Mouse (Mus musculus) MEL (cell line): Measurements from ENCODE around the gene Cdc34. TPM values are rescaled to one million over a fixed set of nuclear protein-coding genes. Genes with fewer than 3 reads are reported as not detected.

Experiments used
- DNase-seq: peaks from one replicate; pipeline ENCODE4 v3.0.0; 2011; ENCODE audit warnings: low read depth, low spot score
- H3K27ac ChIP-seq: 2 replicates; pipeline ENCODE4 v1.5.1; 2012; ENCODE audit warnings: low read depth, mild to moderate bottlenecking, control low read depth, low read length, moderate library complexity; ENCODE audit not compliant: control insufficient read depth
- H3K27me3 ChIP-seq, 2 experiments: fragments of 150-350 bp in 1 of 2; sonication (generic) in 1 of 2; 2 replicates each; pipeline ENCODE4 v1.6.1; 2012; ENCODE audit warnings: low read length in 2 of 2, mild to moderate bottlenecking in 2 of 2, improper control_type of control experiment in 1 of 2, moderate library complexity in 1 of 2; ENCODE audit not compliant: insufficient read depth in 2 of 2, control insufficient read depth in 1 of 2
- H3K36me3 ChIP-seq, 2 experiments: 2 replicates each; pipeline ENCODE4 v1.6.1; 2012 to 2014; ENCODE audit warnings: low read length in 2 of 2, improper control_type of control experiment in 1 of 2, inconsistent platforms in 1 of 2, mild to moderate bottlenecking in 1 of 2; ENCODE audit not compliant: insufficient read depth in 2 of 2, control insufficient read depth in 1 of 2
- H3K4me1 ChIP-seq, 2 experiments: fragments of 150-350 bp in 1 of 2; sonication (generic) in 1 of 2; 2 replicates each; pipeline ENCODE4 v1.6.1; 2012; ENCODE audit warnings: low read length in 2 of 2, improper control_type of control experiment in 1 of 2, mild to moderate bottlenecking in 1 of 2; ENCODE audit not compliant: insufficient read depth in 2 of 2, control insufficient read depth in 1 of 2
- H3K4me3 ChIP-seq, 2 experiments: fragments of 150-350 bp in 1 of 2; sonication (generic) in 1 of 2; 2 replicates each; pipeline ENCODE4 v1.5.1; 2012; ENCODE audit warnings: low read depth in 2 of 2, low read length in 2 of 2, mild to moderate bottlenecking in 2 of 2, moderate library complexity in 2 of 2, control low read depth in 1 of 2, improper control_type of control experiment in 1 of 2; ENCODE audit not compliant: control insufficient read depth in 1 of 2, insufficient read depth in 1 of 2
- H3K79me2 ChIP-seq: 2 replicates; pipeline ENCODE4 v1.6.1; 2012; ENCODE audit warnings: mild to moderate bottlenecking, low read length, moderate library complexity; ENCODE audit not compliant: control insufficient read depth, poor library complexity, insufficient read depth
- H3K9ac ChIP-seq: 2 replicates; pipeline ENCODE4 v1.6.1; 2012; ENCODE audit warnings: low read depth, mild to moderate bottlenecking, control low read depth, low read length, moderate library complexity; ENCODE audit not compliant: control insufficient read depth, poor library complexity, severe bottlenecking
- H3K9me3 ChIP-seq: fragments of 150-350 bp; sonication (generic); replicated peaks from 2 replicates; pipeline ENCODE4 v1.6.1; 2012; ENCODE audit warnings: mild to moderate bottlenecking, low read length, improper control_type of control experiment, moderate library complexity; ENCODE audit not compliant: insufficient read depth
- BHLHE40 ChIP-seq: IDR thresholded peaks from 2 replicates; pipeline ENCODE4 v1.6.1; 2012; ENCODE audit warnings: low read depth, mild to moderate bottlenecking, inconsistent platforms, low read length, improper control_type of control experiment, borderline replicate concordance
- CHD2 ChIP-seq: IDR thresholded peaks from 2 replicates; pipeline ENCODE4 v1.6.1; 2011; ENCODE audit warnings: low read length, improper control_type of control experiment
- CTCF ChIP-seq, 3 experiments: IDR thresholded peaks in 2 of 3; conservative IDR thresholded peaks in 1 of 3; 2 replicates each; pipeline ENCODE4 v1.5.1; 2011 to 2012; ENCODE audit warnings: low read length in 3 of 3, low read depth in 2 of 3, mild to moderate bottlenecking in 2 of 3, improper control_type of control experiment in 1 of 3, inconsistent platforms in 1 of 3, mixed read lengths in 1 of 3, moderate library complexity in 1 of 3; ENCODE audit not compliant: control insufficient read depth in 1 of 3, insufficient read depth in 1 of 3, poor library complexity in 1 of 3, severe bottlenecking in 1 of 3
- ETS1 ChIP-seq: IDR thresholded peaks from 2 replicates; pipeline ENCODE4 v1.6.1; 2012; ENCODE audit warnings: low read depth, mild to moderate bottlenecking, inconsistent platforms, low read length, improper control_type of control experiment, moderate library complexity
- GABPA ChIP-seq: IDR thresholded peaks from 2 replicates; pipeline ENCODE4 v1.6.1; 2012; ENCODE audit warnings: low read depth, mild to moderate bottlenecking, inconsistent platforms, low read length, improper control_type of control experiment, moderate library complexity
- HCFC1 ChIP-seq: IDR thresholded peaks from 2 replicates; pipeline ENCODE4 v1.6.1; 2012; ENCODE audit warnings: low read depth, mild to moderate bottlenecking, inconsistent platforms, low read length, improper control_type of control experiment, moderate library complexity
- JUND ChIP-seq: IDR thresholded peaks from 2 replicates; pipeline ENCODE4 v1.6.1; 2011; ENCODE audit warnings: low read depth, mild to moderate bottlenecking, improper control_type of control experiment, low read length
- MAFK ChIP-seq: IDR thresholded peaks from 2 replicates; pipeline ENCODE4 v1.6.1; 2011; ENCODE audit warnings: low read depth, mild to moderate bottlenecking, low read length, improper control_type of control experiment, borderline replicate concordance
- MAX ChIP-seq: IDR thresholded peaks from 2 replicates; pipeline ENCODE4 v1.6.1; 2011; ENCODE audit warnings: low read length, improper control_type of control experiment
- MXI1 ChIP-seq: IDR thresholded peaks from 2 replicates; pipeline ENCODE4 v1.6.1; 2011; ENCODE audit warnings: mild to moderate bottlenecking, low read depth, low read length, improper control_type of control experiment
- MYB ChIP-seq: IDR thresholded peaks from 2 replicates; pipeline ENCODE4 v1.6.1; 2011; ENCODE audit warnings: mild to moderate bottlenecking, low read depth, low read length, improper control_type of control experiment
- MYC ChIP-seq: IDR thresholded peaks from 2 replicates; pipeline ENCODE4 v1.6.1; 2011; ENCODE audit warnings: low read depth, mild to moderate bottlenecking, low read length, improper control_type of control experiment, moderate library complexity
- NELFE ChIP-seq: IDR thresholded peaks from 2 replicates; pipeline ENCODE4 v1.6.1; 2011; ENCODE audit warnings: low read depth, low read length, improper control_type of control experiment
- POLR2A ChIP-seq, 2 experiments: IDR thresholded peaks; 2 replicates each; pipeline ENCODE4 v1.6.1; 2011 to 2012; ENCODE audit warnings: low read length in 2 of 2, mild to moderate bottlenecking in 2 of 2, control low read depth in 1 of 2, improper control_type of control experiment in 1 of 2, low read depth in 1 of 2, moderate library complexity in 1 of 2; ENCODE audit not compliant: control insufficient read depth in 1 of 2, insufficient read depth in 1 of 2, poor library complexity in 1 of 2
- POLR2AphosphoS2 ChIP-seq: IDR thresholded peaks from 2 replicates; pipeline ENCODE4 v1.6.1; 2011; ENCODE audit warnings: low read length, improper control_type of control experiment
- POLR2AphosphoS5 ChIP-seq: IDR thresholded peaks from 2 replicates; pipeline ENCODE4 v1.6.1; 2012; ENCODE audit warnings: low read depth, borderline replicate concordance, mild to moderate bottlenecking, inconsistent platforms, low read length, moderate library complexity, mixed read lengths
- RAD21 ChIP-seq: IDR thresholded peaks from 2 replicates; pipeline ENCODE4 v1.6.1; 2011; ENCODE audit warnings: mild to moderate bottlenecking, low read depth, low read length, improper control_type of control experiment
- RCOR1 ChIP-seq: IDR thresholded peaks from 2 replicates; pipeline ENCODE4 v1.6.1; 2012; ENCODE audit warnings: low read depth, mild to moderate bottlenecking, inconsistent platforms, low read length, improper control_type of control experiment
- ZC3H11A ChIP-seq: IDR thresholded peaks from 2 replicates; pipeline ENCODE4 v1.6.1; 2012; ENCODE audit warnings: low read depth, mild to moderate bottlenecking, inconsistent platforms, low read length, improper control_type of control experiment
- ZNF384 ChIP-seq: IDR thresholded peaks from 2 replicates; pipeline ENCODE4 v1.6.1; 2012; ENCODE audit warnings: low read depth, mild to moderate bottlenecking, inconsistent platforms, low read length, improper control_type of control experiment
- polyA plus RNA-seq, 2 experiments: library from polyadenylated mRNA; stranded (reverse) in 1 of 2; unstranded in 1 of 2; fragments of >175 nt in 1 of 2; fragments of >200 nt in 1 of 2; gene quantifications; 2 replicates each; pipeline versions ENCODE4 v1.2.1 to v1.2.4; 2012; ENCODE audit warnings: low replicate concordance in 2 of 2, low read depth in 1 of 2; ENCODE audit not compliant: insufficient read length in 2 of 2, insufficient read depth in 1 of 2, missing spikeins in 1 of 2
- total RNA-seq: library from RNA; depleted of rRNA; stranded (reverse); fragments of 300-350 nt; gene quantifications from 2 replicates; pipeline ENCODE4 v1.2.3, GENCODE M21; 2012

Cdc34 gene
- total and polyA plus RNA-seq, 3 experiments, result 318 to 422 (median 417) TPM

DNA sequence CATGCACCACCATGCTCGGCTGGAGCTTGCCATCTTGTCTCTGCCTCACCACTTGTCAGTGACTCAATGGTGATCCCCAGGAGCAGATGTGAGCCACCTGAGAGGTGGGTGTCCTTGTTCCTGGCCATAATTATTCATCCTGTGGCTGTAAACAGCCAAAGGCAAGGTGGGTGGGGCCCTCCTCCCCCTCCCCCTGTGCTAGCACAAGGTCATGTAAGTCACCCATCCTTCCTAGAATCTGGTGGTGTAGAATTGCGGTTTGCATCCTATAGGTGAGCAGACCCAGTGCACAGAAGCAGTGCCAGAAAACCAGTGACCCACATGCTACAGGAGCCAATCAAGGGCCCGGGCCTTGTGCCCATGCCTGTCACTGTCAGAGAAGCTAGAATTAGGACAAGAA lies 8.9 kb upstream of the Cdc34 start:
- Histone ChIP-seq H3K79me2 (peaks cover 11% of the 10 kb centered on the region), H3K36me3 (peaks cover 0 to 4% of the 10 kb centered on the region in 2 experiments; a peak in 1 of 4 replicates), H3K9me3 (no peaks in the 10 kb centered on the region), H3K4me1 (peaks cover 0 to 9% of the 10 kb centered on the region in 2 experiments; a peak in 3 of 4 replicates), H3K9ac (no peak overlapping the region), H3K27ac (no peak overlapping the region), H3K27me3 (no peaks in the 10 kb centered on the region), H3K4me3 (no peak overlapping the region)
- DNase-seq, result no peak
- TF ChIP-seq MYB (no peak), MAFK (no peak), CTCF (IDR thresholded peaks at IDR 0.05 in 2 of 3, conservative IDR thresholded peaks at IDR 0.05 in 1 of 3; ENCODE audit: control insufficient read depth in 1 of 3, insufficient read depth in 1 of 3, low read depth in 2 of 3, low read length in 3 of 3, poor library complexity in 1 of 3, severe bottlenecking in 1 of 3) (no peak), NELFE (no peak), POLR2A (IDR thresholded peaks at IDR 0.05; ENCODE audit: control insufficient read depth in 1 of 2, insufficient read depth in 1 of 2, low read depth in 1 of 2, low read length in 2 of 2, poor library complexity in 1 of 2) (no peak), RAD21 (no peak), MYC (no peak), MXI1 (no peak), RCOR1 (no peak), ETS1 (no peak), CHD2 (no peak), GABPA (no peak), HCFC1 (no peak), JUND (no peak), BHLHE40 (no peak), POLR2AphosphoS5 (no peak), MAX (no peak), ZC3H11A (no peak), ZNF384 (no peak)

DNA sequence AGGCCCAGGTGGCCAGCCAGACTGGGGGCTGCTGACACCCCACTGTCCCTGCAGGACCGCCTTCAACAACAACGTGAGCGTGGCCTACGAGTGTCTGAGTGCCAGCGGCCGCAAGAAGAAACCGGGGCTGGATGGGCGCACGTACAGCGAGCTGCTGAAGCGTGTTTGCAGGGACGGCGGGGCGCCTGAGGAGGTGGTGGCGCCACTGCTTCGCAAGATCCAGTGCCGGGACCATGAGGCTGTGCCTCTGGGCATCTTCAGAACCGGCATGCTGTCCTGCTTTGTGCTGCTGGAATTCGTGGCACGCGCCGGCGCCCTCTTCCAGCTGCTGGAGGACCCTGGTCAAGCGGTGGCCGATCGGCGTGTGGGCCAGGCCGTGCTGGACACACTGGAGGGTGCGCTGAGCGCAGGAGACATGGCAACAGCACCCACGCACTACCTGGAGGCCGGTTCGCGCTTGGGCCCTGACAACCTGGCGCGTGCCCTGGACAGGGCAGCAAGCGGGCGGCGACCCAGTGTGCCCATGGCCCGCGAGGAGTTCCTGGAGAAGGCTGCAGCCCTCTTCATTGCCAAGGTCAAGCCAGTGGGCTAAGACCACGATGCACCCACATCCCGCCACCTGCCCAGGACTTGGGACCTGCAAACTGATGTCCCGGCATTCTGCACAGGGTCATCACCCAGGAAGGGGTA lies 6.5 kb upstream of the Cdc34 start:
- Histone ChIP-seq H3K79me2 (peaks cover 1% of the 10 kb centered on the region; the same call in 1 of the 2 replicates), H3K27me3 (no peaks in the 10 kb centered on the region), H3K9me3 (no peaks in the 10 kb centered on the region), H3K36me3 (peaks cover 0 to 1% of the 10 kb centered on the region in 2 experiments; a peak in 1 of 4 replicates), H3K27ac (no peak overlapping the region), H3K4me3 (no peak overlapping the region), H3K9ac (no peak overlapping the region), H3K4me1 (peaks cover 0 to 5% of the 10 kb centered on the region in 2 experiments; a peak in 1 of 4 replicates)
- no peak for DNase-seq
- TF ChIP-seq POLR2AphosphoS2, result no peak
